Mouse (Mus musculus) cerebellum, adult 11-12 months (tissue): Measurements from ENCODE around the gene Tas2r138.
"Not testable (repeated sequence)": the region's sequence is repeated elsewhere in the genome, so short reads cannot be mapped to it uniquely, and the experiment has no call there.

Experiments used
- DNase-seq: peaks from one replicate; pipeline ENCODE4 v3.0.0; 2022

Gene Tas2r138

GRCm38 (mm10) chr6:40613260-40613852 lies at the start of gene Tas2r138:
Gene Tas2r138, minus strand, starts transcription at chr6:40613310.
- DNase-seq = no peak

GRCm38 (mm10) chr6:40660930-40661329 lies 47.8 kb upstream of the Tas2r138 start:
- DNase-seq = no peak

- DNase-seq = no peak
Measured at GRCm38 (mm10) chr6:40650953-40651352, 37.8 kb upstream of the Tas2r138 start.

- DNase-seq = no peak
Measured at GRCm38 (mm10) chr6:40645701-40646100, 32.6 kb upstream of the Tas2r138 start.

- DNase-seq = no peak
Measured at GRCm38 (mm10) chr6:40640710-40641538, 27.8 kb upstream of the Tas2r138 start.

- no peak for DNase-seq
Measured at GRCm38 (mm10) chr6:40637755-40638154, 24.6 kb upstream of the Tas2r138 start.

GRCm38 (mm10) chr6:40635559-40635958 lies 22.4 kb upstream of the Tas2r138 start:
- no peak for DNase-seq

GRCm38 (mm10) chr6:40634640-40635071 lies 21.5 kb upstream of the Tas2r138 start:
- DNase-seq = no peak

GRCm38 (mm10) chr6:40628406-40629000 lies 15.4 kb upstream of the Tas2r138 start, which contains the start of gene Mgam:
Gene Mgam, plus strand, starts transcription at chr6:40628831.
- DNase-seq = no peak

- DNase-seq = no peak
Measured at GRCm38 (mm10) chr6:40626111-40626510, 13.0 kb upstream of the Tas2r138 start.

- DNase-seq = no peak
Measured at GRCm38 (mm10) chr6:40617965-40618364, 4.9 kb upstream of the Tas2r138 start.

- DNase-seq = no peak
Measured at GRCm38 (mm10) chr6:40610244-40610643, 2.9 kb downstream of the Tas2r138 start.

- DNase-seq = no peak
Measured at GRCm38 (mm10) chr6:40607431-40607830, 5.7 kb downstream of the Tas2r138 start.

GRCm38 (mm10) chr6:40598546-40598945 lies 14.6 kb downstream of the Tas2r138 start:
- DNase-seq = not testable (repeated sequence)

- no peak for DNase-seq
Measured at GRCm38 (mm10) chr6:40594804-40595550, 18.1 kb downstream of the Tas2r138 start.

- no peak for DNase-seq
Measured at GRCm38 (mm10) chr6:40588346-40588745, 24.8 kb downstream of the Tas2r138 start.

- DNase-seq = no peak
Measured at GRCm38 (mm10) chr6:40585645-40586044, 27.5 kb downstream of the Tas2r138 start, which contains the start of gene Clec5a. Gene Clec5a, minus strand, starts transcription at chr6:40585821.

GRCm38 (mm10) chr6:40584336-40584735 lies 28.8 kb downstream of the Tas2r138 start:
- DNase-seq = no peak

GRCm38 (mm10) chr6:40576305-40576704 lies 36.8 kb downstream of the Tas2r138 start:
- DNase-seq = no peak

GRCm38 (mm10) chr6:40573618-40574017 lies 39.5 kb downstream of the Tas2r138 start:
- no peak for DNase-seq

- no peak for DNase-seq
Measured at GRCm38 (mm10) chr6:40569187-40569586, 43.9 kb downstream of the Tas2r138 start, which contains the start of gene Olfr460. Gene Olfr460, plus strand, starts transcription at chr6:40569487.
